Mouse (Mus musculus): ENCODE measurements around the gene Sema6d.

GRCm38 (mm10) chr2:124611226-124611625 is 521.5 kb downstream of the Sema6d start:
- TF ChIP-seq CTCF (IDR thresholded peaks at IDR 0.05; ENCODE audit: control insufficient read depth, insufficient read depth, insufficient read length) (no peak), USF1 (IDR thresholded peaks at IDR 0.05; ENCODE audit: low read depth) (no peak)

Data from C2C12 (cell line).